Mouse (Mus musculus) kidney, embryonic 15.5 days (tissue): ENCODE results near the gene Dgki. TPM values are rescaled to one million over a fixed set of nuclear protein-coding genes. Genes with fewer than 3 reads are reported as not detected.

Experiments
- ATAC-seq: fragments of 200-750 bp; cut with Nextera tagmentation; replicated peaks from 2 replicates; pipeline ENCODE4 v1.8.0; 2017; ENCODE audit warnings: moderate TSS enrichment; ENCODE audit not compliant: low FRiP score
- H3K27ac ChIP-seq: fragments of 300-500 bp; sonication (generic); 2 replicates; pipeline ENCODE4 v1.5.1; 2015; ENCODE audit warnings: mild to moderate bottlenecking, inconsistent platforms
- H3K27me3 ChIP-seq: fragments of 300-500 bp; sonication (generic); 2 replicates; pipeline ENCODE4 v1.6.1; 2015; ENCODE audit warnings: inconsistent platforms
- H3K36me3 ChIP-seq: fragments of 300-500 bp; sonication (generic); 2 replicates; pipeline ENCODE4 v1.6.1; 2015; ENCODE audit warnings: inconsistent platforms
- H3K4me1 ChIP-seq: fragments of 300-500 bp; sonication (generic); 2 replicates; pipeline ENCODE4 v1.6.1; 2015; ENCODE audit warnings: inconsistent platforms
- H3K4me2 ChIP-seq: fragments of 300-500 bp; sonication (generic); 2 replicates; pipeline ENCODE4 v1.6.1; 2015; ENCODE audit warnings: moderate library complexity, mild to moderate bottlenecking, inconsistent platforms
- H3K4me3 ChIP-seq: fragments of 300-500 bp; sonication (generic); replicated peaks from 2 replicates; pipeline ENCODE4 v1.5.1; 2015; ENCODE audit warnings: mild to moderate bottlenecking, inconsistent platforms
- H3K9ac ChIP-seq: fragments of 300-500 bp; sonication (generic); 2 replicates; pipeline ENCODE4 v1.6.1; 2015; ENCODE audit warnings: mild to moderate bottlenecking, inconsistent platforms
- H3K9me3 ChIP-seq: fragments of 300-500 bp; sonication (generic); replicated peaks from 2 replicates; pipeline ENCODE4 v1.6.1; 2016; ENCODE audit warnings: inconsistent platforms
- WGBS: fragments of 180-500 bp; shearing (Covaris S2); methylation state at CpG from one replicate; pipeline ENCODE4 v1.1.7; 2015; ENCODE audit warnings: mixed read lengths; 5-methylcytosine and 5-hydroxymethylcytosine counted together
- polyA plus RNA-seq: library from polyadenylated mRNA; unstranded; fragments of >200 nt; fragmentation: Nextera tagmentation; extraction: Ambion mirVana; gene quantifications from 2 replicates; pipeline ENCODE4 v1.2.1, GENCODE M21; 2015

Gene Dgki
- polyA plus RNA-seq, 1 experiment from 2014 or later, result 0.55 TPM

DNA sequence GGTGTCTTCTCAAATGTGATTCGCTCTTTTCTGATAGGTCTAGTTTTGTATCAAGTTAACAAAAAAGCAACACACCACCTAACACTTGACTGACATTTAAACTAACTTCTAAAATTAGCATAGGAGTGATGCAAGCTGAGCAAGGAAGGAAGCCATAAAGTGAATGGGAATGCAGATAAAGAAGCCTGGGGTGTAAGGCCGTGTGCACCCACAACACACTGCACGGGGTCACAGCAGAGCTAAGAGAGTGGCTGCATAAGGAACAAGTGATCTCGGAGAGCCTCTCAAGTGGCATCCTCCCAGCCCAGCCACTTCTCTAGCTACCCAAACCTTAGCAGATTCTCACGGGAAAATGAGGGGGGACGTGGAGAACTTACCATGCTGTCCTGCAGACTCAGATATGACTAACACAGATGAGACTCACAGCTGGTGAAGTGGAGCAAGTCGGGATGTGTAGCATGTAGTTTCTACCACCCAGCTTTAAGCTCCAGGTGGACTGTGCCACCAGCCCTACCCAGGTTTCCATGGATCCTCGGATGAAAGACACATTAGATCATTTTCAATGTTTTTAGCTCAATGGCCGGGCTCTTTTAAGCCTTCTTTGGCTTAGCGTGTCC, 38.6 kb downstream of the Dgki start:
- no peak for ATAC-seq
- Histone ChIP-seq H3K4me1 (no peaks in the 10 kb centered on the region), H3K36me3 (no peaks in the 10 kb centered on the region), H3K9me3 (no peaks in the 10 kb centered on the region), H3K27me3 (no peaks in the 10 kb centered on the region), H3K27ac (no peak overlapping the region), H3K9ac (no peak overlapping the region), H3K4me2 (no peak overlapping the region), H3K4me3 (no peak overlapping the region)
- 83% methylated on average over 10 of the region's 10 CpGs for WGBS

DNA sequence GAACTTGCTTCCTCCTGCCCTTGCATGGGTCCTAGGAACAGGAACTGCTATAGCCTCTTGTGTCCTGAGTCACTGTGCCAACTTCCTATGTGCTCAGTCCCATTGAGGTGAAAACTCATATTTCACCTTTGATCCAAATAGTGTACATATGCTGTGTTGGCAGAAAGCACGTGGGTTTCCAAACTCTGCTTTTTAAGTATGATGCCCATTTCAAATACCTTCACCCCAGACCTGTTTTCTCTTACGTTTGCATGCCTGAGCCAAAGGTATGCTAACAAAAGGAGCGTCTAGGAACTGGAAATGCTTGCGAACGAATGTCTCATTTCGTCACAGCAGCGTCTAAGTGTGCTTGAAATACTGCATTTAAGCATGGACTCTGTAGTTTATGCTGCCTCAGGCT, 41.3 kb downstream of the Dgki start:
- WGBS, result 89% methylated on average over 7 of the region's 7 CpGs
- Histone ChIP-seq H3K9me3 (no peaks in the 10 kb centered on the region), H3K27me3 (no peaks in the 10 kb centered on the region), H3K4me3 (no peak overlapping the region), H3K9ac (no peak overlapping the region), H3K27ac (no peak overlapping the region), H3K4me1 (peaks cover 7% of the 10 kb centered on the region; the same call in 1 of the 2 replicates), H3K4me2 (no peak overlapping the region), H3K36me3 (no peaks in the 10 kb centered on the region)
- ATAC-seq, result no peak

DNA sequence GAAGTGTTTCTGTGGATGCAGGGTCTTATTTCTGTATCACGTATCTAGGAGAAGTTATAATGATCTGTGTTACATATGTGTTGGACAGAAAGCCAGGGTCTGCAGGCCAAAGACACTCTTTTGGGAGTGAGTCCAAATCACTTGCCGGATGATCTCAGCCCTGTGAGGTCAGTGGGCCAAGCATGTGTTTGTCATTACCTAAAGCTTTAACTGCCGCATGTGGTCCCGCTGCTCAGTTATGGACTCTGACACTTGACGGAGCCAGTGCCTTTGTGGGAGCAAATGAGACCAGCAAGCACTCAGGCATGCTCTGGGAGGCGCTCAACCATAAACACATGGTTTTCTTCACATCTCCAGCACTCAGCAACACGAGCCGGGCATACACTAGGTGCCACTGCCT, 45.8 kb downstream of the Dgki start:
- H3K9me3 ChIP-seq, result no peaks in the 10 kb centered on the region
- H3K9ac ChIP-seq, result no peak overlapping the region
- no peak overlapping the region for H3K4me3 ChIP-seq
- no peaks in the 10 kb centered on the region for H3K36me3 ChIP-seq
- H3K4me2 ChIP-seq, result no peak overlapping the region
- WGBS, result 31% methylated on average over 8 of the region's 8 CpGs
- H3K27me3 ChIP-seq, result no peaks in the 10 kb centered on the region
- H3K4me1 ChIP-seq, result peaks cover 7% of the 10 kb centered on the region; the same call in 1 of the 2 replicates
- ATAC-seq, result peak; percentile 78
- H3K27ac ChIP-seq, result no peak overlapping the region

DNA sequence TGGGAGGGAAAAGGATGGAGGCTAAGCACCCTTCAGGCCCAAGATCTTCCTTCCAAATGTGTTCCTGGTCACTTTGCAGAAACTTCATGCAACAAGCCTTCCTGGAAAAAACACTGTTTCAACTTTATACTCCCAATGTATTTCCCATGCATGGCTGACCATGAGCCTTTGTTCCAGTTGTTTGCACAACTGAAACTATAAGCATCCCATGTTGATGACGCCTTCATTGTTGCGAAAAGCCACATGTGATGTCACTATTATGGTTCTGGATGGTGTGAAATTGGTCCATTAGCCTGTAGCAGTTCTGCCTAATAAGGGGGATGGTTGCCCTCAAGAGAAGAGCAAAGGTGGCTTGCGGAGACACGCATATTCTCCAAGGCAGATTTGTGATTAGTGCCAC, 47.4 kb downstream of the Dgki start:
- Histone ChIP-seq H3K9me3 (no peaks in the 10 kb centered on the region), H3K4me3 (no peak overlapping the region), H3K9ac (no peak overlapping the region), H3K36me3 (no peaks in the 10 kb centered on the region), H3K27me3 (no peaks in the 10 kb centered on the region), H3K4me1 (peaks cover 7% of the 10 kb centered on the region; the same call in 1 of the 2 replicates), H3K4me2 (no peak overlapping the region), H3K27ac (no peak overlapping the region)
- 92% methylated on average over 4 of the region's 4 CpGs for WGBS
- no peak for ATAC-seq

DNA sequence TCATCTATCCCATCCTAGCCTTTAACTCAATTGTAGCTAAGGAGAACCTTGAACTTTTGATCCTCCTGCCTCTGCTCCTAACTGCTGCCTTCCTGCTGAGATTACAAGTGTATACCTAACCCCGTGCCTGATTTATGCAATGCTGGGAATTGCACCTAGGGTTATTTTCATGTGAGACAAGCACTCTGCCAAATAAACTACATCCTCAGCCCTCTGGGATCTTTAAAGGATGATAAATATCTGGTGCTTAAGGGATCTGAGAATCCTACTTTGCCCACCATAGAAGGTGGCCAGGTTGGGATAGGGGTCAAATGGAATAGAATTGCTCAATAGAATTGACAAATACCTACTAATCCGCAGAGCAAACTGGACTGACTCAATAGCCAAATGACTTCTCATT, 49.3 kb downstream of the Dgki start:
- H3K27ac ChIP-seq, result no peak overlapping the region
- no peak for ATAC-seq
- H3K36me3 ChIP-seq, result no peaks in the 10 kb centered on the region
- no peaks in the 10 kb centered on the region for H3K27me3 ChIP-seq
- WGBS, result 90% methylated on average over 2 of the region's 2 CpGs
- H3K4me2 ChIP-seq, result no peak overlapping the region
- H3K4me3 ChIP-seq, result no peak overlapping the region
- H3K9me3 ChIP-seq, result no peaks in the 10 kb centered on the region
- H3K9ac ChIP-seq, result no peak overlapping the region
- peaks cover 7% of the 10 kb centered on the region; the same call in 1 of the 2 replicates for H3K4me1 ChIP-seq

DNA sequence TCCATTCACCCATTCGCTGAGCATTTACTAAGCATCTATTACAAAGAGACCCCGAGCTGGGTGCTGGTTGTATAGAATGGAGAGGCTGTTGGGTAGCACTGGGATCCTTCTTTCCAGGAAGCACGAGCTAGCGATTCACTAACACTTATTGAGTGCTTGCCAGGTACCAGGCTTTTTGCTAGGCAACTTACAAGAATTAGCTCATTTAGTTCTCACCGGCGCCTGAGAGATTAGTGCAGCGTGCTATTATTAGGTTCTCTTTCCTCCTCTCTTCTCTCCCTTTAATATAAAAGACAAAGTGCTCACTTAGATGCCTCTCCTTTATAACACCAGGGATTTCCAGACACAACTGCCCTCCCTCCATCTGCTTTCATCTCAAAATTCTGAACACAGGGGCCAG, 54.2 kb downstream of the Dgki start:
- H3K9me3 ChIP-seq, result no peaks in the 10 kb centered on the region
- WGBS, result 92% methylated on average over 7 of the region's 7 CpGs
- no peak overlapping the region for H3K9ac ChIP-seq
- H3K4me3 ChIP-seq, result no peak overlapping the region
- no peaks in the 10 kb centered on the region for H3K27me3 ChIP-seq
- ATAC-seq, result no peak
- peaks cover 6% of the 10 kb centered on the region; the same call in 1 of the 2 replicates for H3K4me1 ChIP-seq
- no peaks in the 10 kb centered on the region for H3K36me3 ChIP-seq
- no peak overlapping the region for H3K27ac ChIP-seq
- H3K4me2 ChIP-seq, result no peak overlapping the region

DNA sequence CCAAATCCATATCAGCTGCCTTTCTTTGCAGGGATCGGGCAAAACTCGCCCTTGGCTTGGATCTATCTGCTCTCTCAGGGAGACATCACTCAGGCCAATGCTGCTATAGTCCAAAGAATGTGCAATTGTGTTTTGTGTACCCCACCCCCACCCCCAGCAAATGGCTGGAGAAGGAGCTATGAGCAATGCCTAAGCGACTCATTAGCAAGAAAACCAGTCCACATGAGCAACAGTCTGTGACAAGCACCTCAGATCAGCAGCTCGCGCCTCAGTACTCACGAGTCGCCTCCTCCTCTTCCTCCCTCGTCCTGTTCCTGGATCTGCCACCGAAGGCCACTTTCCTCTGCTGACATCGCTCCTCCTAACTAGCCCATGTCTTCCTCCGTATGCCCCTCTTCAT, 55.9 kb downstream of the Dgki start:
- Histone ChIP-seq H3K36me3 (no peaks in the 10 kb centered on the region), H3K27ac (no peak overlapping the region), H3K4me1 (peaks cover 14% of the 10 kb centered on the region; the same call in 1 of the 2 replicates), H3K4me3 (no peak overlapping the region), H3K9ac (no peak overlapping the region), H3K27me3 (no peaks in the 10 kb centered on the region), H3K4me2 (no peak overlapping the region), H3K9me3 (no peaks in the 10 kb centered on the region)
- ATAC-seq, result 0 out of 2 replicates have a peak, but pooled peaks have one; percentile 36
- WGBS, result 53% methylated on average over 11 of the region's 11 CpGs

DNA sequence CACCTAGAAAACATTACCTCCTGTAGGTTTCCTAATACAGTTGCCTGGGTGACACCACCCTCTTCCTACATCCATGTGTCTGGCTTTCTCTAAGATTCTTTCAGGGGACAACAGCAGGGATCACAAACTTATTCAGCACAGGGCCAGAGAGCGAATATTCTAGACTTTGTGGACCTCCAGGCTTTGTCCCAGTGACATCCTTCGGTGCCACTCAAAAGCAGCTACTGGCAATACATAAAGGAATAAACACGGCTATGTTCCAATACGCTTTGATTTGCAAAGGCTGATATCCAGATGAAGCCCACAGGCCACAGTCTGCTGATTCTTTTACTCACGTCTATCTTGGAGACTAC, 57.2 kb downstream of the Dgki start:
- Histone ChIP-seq H3K27me3 (no peaks in the 10 kb centered on the region), H3K9me3 (no peaks in the 10 kb centered on the region), H3K36me3 (no peaks in the 10 kb centered on the region), H3K4me2 (no peak overlapping the region), H3K4me3 (no peak overlapping the region), H3K4me1 (peaks cover 14% of the 10 kb centered on the region; the same call in 1 of the 2 replicates), H3K9ac (no peak overlapping the region), H3K27ac (no peak overlapping the region)
- no peak for ATAC-seq
- 90% methylated on average over 5 of the region's 5 CpGs for WGBS

DNA sequence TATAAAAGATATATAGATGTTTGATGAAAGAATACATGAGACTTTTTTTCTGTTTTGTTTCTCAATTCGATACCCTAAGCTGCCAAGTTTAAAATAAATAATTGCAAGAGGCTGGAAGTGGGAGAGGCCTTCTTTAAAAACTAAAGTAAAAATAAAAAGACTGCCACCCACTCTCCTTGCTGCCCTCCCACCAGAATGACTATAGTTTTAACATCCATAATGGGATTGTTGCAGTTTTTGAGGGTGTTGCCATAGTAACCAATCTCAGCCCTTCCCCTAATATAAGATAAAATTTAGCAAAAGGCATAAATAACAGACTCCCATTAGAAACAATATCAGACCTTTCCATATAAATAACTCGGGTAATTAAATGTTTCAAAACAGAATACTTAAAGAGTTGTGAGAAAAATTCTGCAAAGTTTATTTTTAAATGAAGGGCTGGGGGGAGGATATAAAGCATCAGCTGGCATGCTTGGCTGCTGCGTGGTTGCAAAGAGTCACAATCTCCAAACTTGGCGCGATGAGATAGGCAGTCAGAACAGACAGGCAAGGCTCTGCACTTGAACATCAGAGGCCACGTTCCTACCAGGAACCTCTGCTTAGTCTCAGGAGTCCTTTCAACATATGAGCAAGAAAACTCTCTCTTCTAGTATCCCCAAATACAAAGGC, 57.8 kb downstream of the Dgki start:
- H3K9ac ChIP-seq, result no peak overlapping the region
- H3K36me3 ChIP-seq, result no peaks in the 10 kb centered on the region
- no peak overlapping the region for H3K27ac ChIP-seq
- H3K4me2 ChIP-seq, result no peak overlapping the region
- WGBS, result 70% methylated on average over 6 of the region's 6 CpGs
- no peaks in the 10 kb centered on the region for H3K27me3 ChIP-seq
- H3K4me1 ChIP-seq, result peaks cover 14% of the 10 kb centered on the region; the same call in 1 of the 2 replicates
- H3K9me3 ChIP-seq, result no peaks in the 10 kb centered on the region
- ATAC-seq, result no peak
- no peak overlapping the region for H3K4me3 ChIP-seq

DNA sequence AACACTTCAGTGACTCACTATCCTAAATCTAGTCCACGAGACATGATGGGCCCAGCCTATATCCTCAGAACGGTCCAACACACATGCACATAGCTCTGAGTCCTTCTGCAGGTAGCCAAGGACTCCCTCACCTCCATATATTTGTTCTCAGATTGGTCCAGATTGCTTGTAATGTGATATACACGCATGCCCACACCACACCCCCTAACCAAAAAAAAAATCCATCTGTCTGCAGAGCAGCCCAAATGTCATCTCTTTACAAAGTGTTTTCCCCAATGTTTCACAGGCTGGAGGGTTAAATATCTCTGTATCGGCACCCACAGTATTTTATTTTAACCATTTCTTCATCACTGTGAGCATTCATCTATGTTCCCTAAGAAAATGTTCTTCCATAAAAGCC, 58.5 kb downstream of the Dgki start:
- Histone ChIP-seq H3K27me3 (no peaks in the 10 kb centered on the region), H3K9ac (no peak overlapping the region), H3K4me1 (peaks cover 19% of the 10 kb centered on the region), H3K27ac (no peak overlapping the region), H3K4me2 (no peak overlapping the region), H3K9me3 (no peaks in the 10 kb centered on the region), H3K4me3 (no peak overlapping the region), H3K36me3 (no peaks in the 10 kb centered on the region)
- no peak for ATAC-seq
- 83% methylated on average over 4 of the region's 4 CpGs for whole genome bisulfite sequencing

DNA sequence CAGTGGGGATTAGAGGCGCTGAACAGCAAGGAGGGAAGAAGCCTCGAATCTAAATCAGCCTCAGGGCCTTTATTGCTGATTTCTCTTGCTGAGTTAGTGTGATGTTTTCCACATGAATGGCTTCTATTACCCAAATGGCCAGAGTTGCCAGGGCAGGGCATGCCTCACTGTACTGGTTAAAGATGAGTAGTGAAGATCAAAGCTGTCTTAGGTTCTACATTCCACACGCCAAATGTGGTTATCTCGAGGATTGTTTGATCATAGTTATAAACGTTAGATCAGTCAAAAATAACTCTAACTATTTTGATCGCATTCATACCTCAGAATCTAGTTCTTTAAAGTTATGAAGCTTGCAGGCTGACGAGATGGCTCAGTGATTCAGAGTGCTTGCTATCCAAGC, 59.8 kb downstream of the Dgki start:
- Histone ChIP-seq H3K9ac (no peak overlapping the region), H3K27ac (no peak overlapping the region), H3K4me3 (no peak overlapping the region), H3K36me3 (no peaks in the 10 kb centered on the region), H3K4me1 (peaks cover 19% of the 10 kb centered on the region), H3K27me3 (no peaks in the 10 kb centered on the region), H3K9me3 (no peaks in the 10 kb centered on the region), H3K4me2 (no peak overlapping the region)
- WGBS, result 75% methylated on average over 7 of the region's 7 CpGs
- no peak for ATAC-seq

DNA sequence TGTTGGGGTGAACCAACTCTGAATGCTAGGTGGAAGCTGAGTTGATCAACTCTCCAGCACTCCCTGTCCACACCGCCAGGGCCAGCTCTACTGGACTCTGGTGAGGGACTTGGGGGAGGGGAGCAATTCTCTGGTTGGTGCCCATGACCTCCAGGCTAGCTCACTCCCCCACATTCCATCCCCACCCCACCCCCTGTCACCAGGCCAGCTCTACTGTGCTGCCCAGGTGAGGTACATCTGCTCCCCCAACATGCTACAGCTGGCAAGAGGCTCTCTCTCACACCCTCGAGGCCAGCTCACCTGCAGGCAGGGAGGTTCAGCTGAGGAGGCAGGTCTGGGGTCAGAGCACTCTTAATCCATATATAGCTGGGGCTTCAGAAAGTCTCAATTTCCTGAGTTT, 63.1 kb downstream of the Dgki start:
- peaks cover 14% of the 10 kb centered on the region for H3K4me1 ChIP-seq
- 63% methylated on average over 2 of the region's 2 CpGs for WGBS
- H3K27ac ChIP-seq, result no peak overlapping the region
- no peak overlapping the region for H3K4me2 ChIP-seq
- no peaks in the 10 kb centered on the region for H3K36me3 ChIP-seq
- H3K9ac ChIP-seq, result no peak overlapping the region
- H3K27me3 ChIP-seq, result no peaks in the 10 kb centered on the region
- 0 out of 2 replicates have a peak, but pooled peaks have one; percentile 36 for ATAC-seq
- no peaks in the 10 kb centered on the region for H3K9me3 ChIP-seq
- H3K4me3 ChIP-seq, result no peak overlapping the region

DNA sequence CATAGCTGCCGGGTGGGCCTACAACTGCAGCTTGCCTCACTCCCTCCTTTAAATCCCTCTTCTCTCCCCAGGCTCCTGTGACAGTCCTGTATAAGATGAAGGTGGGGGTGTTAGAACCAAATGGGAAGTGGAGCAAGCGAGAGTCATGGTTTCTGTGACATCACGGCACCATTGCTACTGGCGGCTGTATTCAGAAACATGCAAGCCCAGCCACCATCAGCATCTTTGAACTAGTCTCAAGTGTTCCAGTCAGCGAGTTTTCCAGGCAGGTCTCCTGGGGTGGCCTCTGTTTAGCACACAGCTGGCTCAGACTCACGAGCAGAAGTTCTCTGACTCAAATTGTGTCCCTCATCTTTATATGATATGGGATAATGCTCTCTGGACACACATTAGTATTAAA, 68.8 kb downstream of the Dgki start:
- no peaks in the 10 kb centered on the region for H3K36me3 ChIP-seq
- H3K9ac ChIP-seq, result no peak overlapping the region
- no peaks in the 10 kb centered on the region for H3K4me1 ChIP-seq
- no peaks in the 10 kb centered on the region for H3K27me3 ChIP-seq
- H3K27ac ChIP-seq, result no peak overlapping the region
- WGBS, result 58% methylated on average over 6 of the region's 6 CpGs
- no peak for ATAC-seq
- H3K9me3 ChIP-seq, result no peaks in the 10 kb centered on the region
- H3K4me2 ChIP-seq, result no peak overlapping the region
- H3K4me3 ChIP-seq, result no peak overlapping the region
